Mouse (Mus musculus) heart, embryonic 12.5 days (tissue): Measurements from ENCODE around the gene Eps15. TPM values are rescaled to one million over a fixed set of nuclear protein-coding genes. Genes with fewer than 3 reads are reported as not detected.

Experiments
- ATAC-seq: fragments of 200-750 bp; cut with Nextera tagmentation; 2 replicates; pipeline ENCODE4 v1.8.0; 2017; ENCODE audit warnings: moderate TSS enrichment, moderate library complexity; ENCODE audit not compliant: insufficient number of reproducible peaks, low FRiP score
- H3K27ac ChIP-seq: fragments of 300-500 bp; sonication (generic); 2 replicates; pipeline ENCODE4 v1.5.1; 2016; ENCODE audit warnings: mild to moderate bottlenecking, moderate library complexity; ENCODE audit not compliant: poor library complexity, severe bottlenecking
- H3K27me3 ChIP-seq: fragments of 300-500 bp; sonication (generic); replicated peaks from 2 replicates; pipeline ENCODE4 v1.6.1; 2016; ENCODE audit warnings: mild to moderate bottlenecking, moderate library complexity
- H3K36me3 ChIP-seq: fragments of 300-500 bp; sonication (generic); 2 replicates; pipeline ENCODE4 v1.6.1; 2016; ENCODE audit warnings: mild to moderate bottlenecking, moderate library complexity
- H3K4me1 ChIP-seq: fragments of 300-500 bp; sonication (generic); replicated peaks from 2 replicates; pipeline ENCODE4 v1.6.1; 2016; ENCODE audit warnings: mild to moderate bottlenecking
- H3K4me2 ChIP-seq: fragments of 300-500 bp; sonication (generic); 2 replicates; pipeline ENCODE4 v1.6.1; 2016; ENCODE audit warnings: mild to moderate bottlenecking, moderate library complexity
- H3K4me3 ChIP-seq: fragments of 300-500 bp; sonication (generic); 2 replicates; pipeline ENCODE4 v1.5.1; 2016; ENCODE audit warnings: mild to moderate bottlenecking
- H3K9ac ChIP-seq: fragments of 300-500 bp; sonication (generic); 2 replicates; pipeline ENCODE4 v1.6.1; 2016; ENCODE audit warnings: mild to moderate bottlenecking, moderate library complexity
- H3K9me3 ChIP-seq: fragments of 300-500 bp; sonication (generic); replicated peaks from 2 replicates; pipeline ENCODE4 v1.6.1; 2016; ENCODE audit warnings: mild to moderate bottlenecking, moderate library complexity
- WGBS: fragments of 180-500 bp; shearing (Covaris S2); methylation state at CpG from one replicate; pipeline ENCODE4 v1.1.7; 2016; 5-methylcytosine and 5-hydroxymethylcytosine counted together
- polyA plus RNA-seq: library from polyadenylated mRNA; unstranded; fragments of >200 nt; fragmentation: Nextera tagmentation; extraction: Ambion mirVana; gene quantifications from 2 replicates; pipeline ENCODE4 v1.2.1, GENCODE M21; 2016

Gene Eps15
- polyA plus RNA-seq, 1 experiment from 2014 or later = 44.4 TPM

- 0 out of 2 replicates have a peak, but pooled peaks cover 6% of the 10 kb centered on the region for H3K36me3 ChIP-seq
- no peak overlapping the region for H3K27ac ChIP-seq
- no peak overlapping the region for H3K9ac ChIP-seq
- H3K9me3 ChIP-seq = no peaks in the 10 kb centered on the region
- no peak overlapping the region for H3K4me3 ChIP-seq
- no peak overlapping the region for H3K4me2 ChIP-seq
- H3K27me3 ChIP-seq = no peaks in the 10 kb centered on the region
- 97% methylated on average over 1 of the region's 1 CpGs for WGBS
- peaks cover 30% of the 10 kb centered on the region for H3K4me1 ChIP-seq
- ATAC-seq = no peak
Measured at GRCm38 (mm10) chr4:109434256-109434655, 154.2 kb downstream of the Eps15 start.

Other genes with a start within 250 kb of the Eps15 start
- 48.3 and 53.0 TPM in 2 replicates for gene Osbpl9, start 78.0 kb upstream of the Eps15 start, polyA plus RNA-seq
- 0.60 and 0.61 TPM in 2 replicates for gene Calr4, start 45.8 kb upstream of the Eps15 start, polyA plus RNA-seq
- gene Ttc39a, start 126.4 kb downstream of the Eps15 start, polyA plus RNA-seq = 11.6 and 11.8 TPM in 2 replicates
- 62.2 and 63.9 TPM in 2 replicates for gene Rnf11, start 204.5 kb downstream of the Eps15 start, polyA plus RNA-seq